Mouse (Mus musculus) lung, adult 2 months (tissue): ENCODE measurements around the gene Plxdc1.

Experiments
- CTCF ChIP-seq: fragments of 200-500 bp; IDR thresholded peaks from 2 replicates; pipeline ENCODE4 v1.5.1; 2011; ENCODE audit warnings: mild to moderate bottlenecking, low read length, control low read depth; ENCODE audit not compliant: insufficient read depth
- POLR2A ChIP-seq: fragments of 200-500 bp; IDR thresholded peaks from 2 replicates; pipeline ENCODE4 v1.6.1; 2011; ENCODE audit warnings: low read depth, mild to moderate bottlenecking, control low read depth, low read length, borderline replicate concordance; ENCODE audit errors: extremely low read depth

DNA sequence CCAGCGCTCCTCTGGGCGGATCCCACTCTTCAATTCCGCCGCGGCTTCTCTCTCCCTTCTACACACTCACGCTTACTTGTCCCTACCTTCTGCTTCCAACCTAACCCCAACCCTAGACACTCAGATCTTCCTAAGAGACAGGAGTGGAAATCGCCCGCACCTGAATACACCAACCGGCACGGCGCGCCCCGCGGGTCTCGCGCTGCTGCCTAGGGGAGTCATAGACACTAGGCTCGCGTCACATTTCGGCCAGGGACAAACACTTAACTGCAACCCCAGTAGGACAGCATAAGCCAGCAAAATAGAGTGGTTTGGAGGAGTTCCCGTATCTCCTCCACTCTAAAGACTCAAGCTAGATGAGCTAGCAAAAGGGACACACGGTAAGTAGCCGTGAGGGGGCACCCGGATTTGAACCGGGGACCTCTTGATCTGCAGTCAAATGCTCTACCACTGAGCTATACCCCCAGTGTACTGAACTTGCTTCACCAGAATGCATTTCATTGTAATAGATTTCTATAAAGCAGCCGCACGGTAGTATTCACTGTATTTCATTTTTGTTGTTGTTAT lies 2.4 kb upstream of the Plxdc1 start:
- TF ChIP-seq POLR2A (no peak), CTCF (no peak)
